Mouse (Mus musculus) liver, adult 2 months (tissue): ENCODE results near the gene Olfr980.
"Not testable (repeated sequence)": the region's sequence is repeated elsewhere in the genome, so short reads cannot be mapped to it uniquely, and the experiment has no call there.

ENCODE experiments used
- CTCF ChIP-seq: fragments of 200-500 bp; IDR thresholded peaks from 2 replicates; pipeline ENCODE4 v1.5.1; 2011; ENCODE audit warnings: low read depth, low read length, control low read depth
- POLR2A ChIP-seq: fragments of 200-500 bp; IDR thresholded peaks from 2 replicates; pipeline ENCODE4 v1.6.1; 2011; ENCODE audit warnings: low read length, control low read depth; ENCODE audit not compliant: insufficient read depth; ENCODE audit errors: extremely low read depth

GRCm38 (mm10) chr9:39961033-39961432, 48.3 kb downstream of the Olfr980 start, which contains the start of gene Olfr976:
- not testable (repeated sequence) for TF ChIP-seq CTCF, POLR2A
